Mouse (Mus musculus) MEL (cell line): ENCODE data around the gene Dkk3.

Experiments used
- CHD1 ChIP-seq: IDR thresholded peaks from 2 replicates; pipeline ENCODE4 v1.6.1; 2012; ENCODE audit warnings: low read depth, mild to moderate bottlenecking, inconsistent platforms, low read length, improper control_type of control experiment
- CTCF ChIP-seq, 3 experiments: IDR thresholded peaks in 2 of 3; conservative IDR thresholded peaks in 1 of 3; 2 replicates each; pipeline ENCODE4 v1.5.1; 2011 to 2012; ENCODE audit warnings: low read length in 3 of 3, low read depth in 2 of 3, mild to moderate bottlenecking in 2 of 3, improper control_type of control experiment in 1 of 3, inconsistent platforms in 1 of 3, mixed read lengths in 1 of 3, moderate library complexity in 1 of 3; ENCODE audit not compliant: control insufficient read depth in 1 of 3, insufficient read depth in 1 of 3, poor library complexity in 1 of 3, severe bottlenecking in 1 of 3
- ELF1 ChIP-seq: IDR thresholded peaks from 2 replicates; pipeline ENCODE4 v1.6.1; 2014; ENCODE audit warnings: low read depth, mild to moderate bottlenecking, inconsistent platforms, low read length, improper control_type of control experiment, moderate library complexity
- EP300 ChIP-seq, 2 experiments: IDR thresholded peaks; 2 replicates each; pipeline ENCODE4 v1.6.1; 2011; ENCODE audit warnings: improper control_type of control experiment in 2 of 2, low read length in 2 of 2, low read depth in 1 of 2, mild to moderate bottlenecking in 1 of 2
- KAT2A ChIP-seq: conservative IDR thresholded peaks from 2 replicates; pipeline ENCODE4 v1.6.1; 2012; ENCODE audit warnings: low read depth, low read length, improper control_type of control experiment, inconsistent platforms
- MAX ChIP-seq: IDR thresholded peaks from 2 replicates; pipeline ENCODE4 v1.6.1; 2011; ENCODE audit warnings: low read length, improper control_type of control experiment
- MXI1 ChIP-seq: IDR thresholded peaks from 2 replicates; pipeline ENCODE4 v1.6.1; 2011; ENCODE audit warnings: mild to moderate bottlenecking, low read depth, low read length, improper control_type of control experiment
- POLR2A ChIP-seq, 2 experiments: IDR thresholded peaks; 2 replicates each; pipeline ENCODE4 v1.6.1; 2011 to 2012; ENCODE audit warnings: low read length in 2 of 2, mild to moderate bottlenecking in 2 of 2, control low read depth in 1 of 2, improper control_type of control experiment in 1 of 2, low read depth in 1 of 2, moderate library complexity in 1 of 2; ENCODE audit not compliant: control insufficient read depth in 1 of 2, insufficient read depth in 1 of 2, poor library complexity in 1 of 2
- POLR2AphosphoS2 ChIP-seq: IDR thresholded peaks from 2 replicates; pipeline ENCODE4 v1.6.1; 2011; ENCODE audit warnings: low read length, improper control_type of control experiment
- SIN3A ChIP-seq: IDR thresholded peaks from 2 replicates; pipeline ENCODE4 v1.6.1; 2012; ENCODE audit warnings: low read length, improper control_type of control experiment, inconsistent platforms
- TCF12 ChIP-seq: IDR thresholded peaks from 2 replicates; pipeline ENCODE4 v1.6.1; 2014; ENCODE audit warnings: low read depth, mild to moderate bottlenecking, inconsistent platforms, low read length, improper control_type of control experiment, moderate library complexity
- USF1 ChIP-seq: IDR thresholded peaks from 2 replicates; pipeline ENCODE4 v1.6.1; 2014; ENCODE audit warnings: low read depth, mild to moderate bottlenecking, inconsistent platforms, low read length, improper control_type of control experiment, moderate library complexity
- ZMIZ1 ChIP-seq: IDR thresholded peaks from 2 replicates; pipeline ENCODE4 v1.6.1; 2012; ENCODE audit warnings: low read depth, mild to moderate bottlenecking, inconsistent platforms, low read length, improper control_type of control experiment, moderate library complexity

GRCm38 (mm10) chr7:112158942-112159341 lies at the start of gene Dkk3:
- TF ChIP-seq TCF12: no peak
- no peak for TF ChIP-seq CHD1
- TF ChIP-seq SIN3A: no peak
- TF ChIP-seq POLR2A (IDR thresholded peaks at IDR 0.05; ENCODE audit: control insufficient read depth in 1 of 2, insufficient read depth in 1 of 2, low read depth in 1 of 2, low read length in 2 of 2, poor library complexity in 1 of 2): no peak
- no peak for TF ChIP-seq CTCF (IDR thresholded peaks at IDR 0.05 in 2 of 3, conservative IDR thresholded peaks at IDR 0.05 in 1 of 3; ENCODE audit: control insufficient read depth in 1 of 3, insufficient read depth in 1 of 3, low read depth in 2 of 3, low read length in 3 of 3, poor library complexity in 1 of 3, severe bottlenecking in 1 of 3)
- no peak for TF ChIP-seq MXI1
- TF ChIP-seq KAT2A: no peak
- TF ChIP-seq POLR2AphosphoS2: no peak
- TF ChIP-seq MAX: no peak
- TF ChIP-seq ELF1: no peak
- TF ChIP-seq EP300 (IDR thresholded peaks at IDR 0.05; ENCODE audit: low read depth in 1 of 2, low read length in 2 of 2): no peak
- TF ChIP-seq ZMIZ1: no peak
- TF ChIP-seq USF1: no peak
